Mouse (Mus musculus) Patski (cell line): ENCODE measurements around the gene Adh5. TPM values are rescaled to one million over a fixed set of nuclear protein-coding genes. Genes with fewer than 3 reads are reported as not detected.

Experiments used
- ATAC-seq: fragments of 100-300 bp; one replicate; pipeline ENCODE4 v1.8.0; 2021
- CTCF ChIA-PET: fragments of 350-600 bp; sonication (Branson Sonifier 250); formaldehyde crosslinking; loops from one replicate; lab custom pipeline; 2022; ENCODE audit warnings: inconsistent platforms; lab: Charles Lee
- POLR2A ChIA-PET: fragments of 350-600 bp; sonication (Branson Sonifier 250); formaldehyde crosslinking; loops from one replicate; lab custom pipeline; 2022; ENCODE audit warnings: antibody characterized with exemption, inconsistent platforms; lab: Charles Lee
- DNase-seq: peaks from one replicate; pipeline ENCODE4 v3.0.0-alpha.2; 2011; ENCODE audit warnings: low read depth, low spot score
- H3K27me3 ChIP-seq: fragments of 371-371 bp; one replicate; pipeline ENCODE4 v1.5.1; 2021
- CTCF ChIP-seq: fragments of 100-300 bp; IDR thresholded peaks from one replicate; pipeline ENCODE4 v1.5.1; 2021
- in situ Hi-C: fragments of 300-500 bp; cut with MboI; formaldehyde crosslinking; loops from 3 replicates; pipeline ENCODE4 v1.11.1; 2018; ENCODE audit warnings: low pct_unique_long_range_greater_than_20kb, mixed read lengths
- polyA plus RNA-seq: library from polyadenylated mRNA; unstranded; gene quantifications from one replicate; pipeline ENCODE4 v1.2.3, GENCODE M21; 2021

Adh5 gene
- 292 TPM for polyA plus RNA-seq

DNA sequence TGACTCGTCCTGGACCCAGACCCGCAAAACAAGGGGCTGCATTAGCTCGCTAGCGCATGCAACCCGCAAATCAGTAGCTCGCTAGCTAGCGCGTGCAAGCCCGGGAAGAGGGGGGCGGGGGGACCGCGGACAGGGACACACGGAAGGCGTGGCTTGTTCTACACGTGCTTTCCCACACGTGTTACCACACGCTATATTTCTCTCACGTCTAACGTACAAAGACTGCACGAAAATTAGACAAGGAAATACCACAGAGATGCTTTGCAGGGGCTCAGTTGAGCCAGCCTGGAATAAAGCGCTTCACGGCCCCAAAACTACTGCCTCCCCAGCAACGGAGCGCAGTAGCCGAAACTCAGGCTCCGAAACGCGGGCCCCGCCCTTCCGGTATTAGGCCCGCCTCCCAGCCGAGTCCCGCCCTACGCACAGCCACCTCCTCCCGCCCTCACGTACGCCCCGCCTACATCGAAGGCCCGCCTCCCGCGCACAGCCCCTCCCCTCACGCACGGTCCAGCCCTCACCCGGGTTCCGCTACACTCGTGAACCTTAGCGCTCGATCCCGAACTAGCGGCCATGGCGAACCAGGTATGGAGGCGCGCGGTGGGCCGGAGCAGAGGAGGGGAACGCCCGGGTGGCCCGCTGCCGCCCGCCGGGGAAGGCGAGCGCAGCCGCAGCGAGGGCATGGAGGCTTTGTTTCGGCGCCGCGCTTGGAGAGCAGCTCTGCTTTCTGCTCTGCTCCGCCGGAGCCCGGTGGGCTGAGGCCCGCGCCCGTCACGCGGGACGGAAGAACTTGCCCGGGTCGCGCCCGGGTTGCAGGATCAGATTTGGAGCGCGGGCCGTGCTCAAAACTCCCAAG is at the start of gene Adh5:
Gene Adh5 (plus strand): TSS at position 482 of the 853 bp plus-strand sequence.
- no peaks in the 10 kb centered on the region for H3K27me3 ChIP-seq
- DNase-seq (peak; percentile 71), ATAC-seq (peak; percentile 88)
- no peak for TF ChIP-seq CTCF
- CTCF ChIA-PET: interaction anchor here (1.2 to 1.9 kb wide), 3 partner anchors 201 to 253 kb away, joined by 4 to 5 read pairs (median 5); no protein-coding TSS in a partner anchor
- POLR2A ChIA-PET: no interaction called here
- in situ Hi-C loops: loop anchor here (10.0 to 25.0 kb wide), 2 partner anchors 456 to 568 kb away; partner anchors contain the start of gene Dapp1

DNA sequence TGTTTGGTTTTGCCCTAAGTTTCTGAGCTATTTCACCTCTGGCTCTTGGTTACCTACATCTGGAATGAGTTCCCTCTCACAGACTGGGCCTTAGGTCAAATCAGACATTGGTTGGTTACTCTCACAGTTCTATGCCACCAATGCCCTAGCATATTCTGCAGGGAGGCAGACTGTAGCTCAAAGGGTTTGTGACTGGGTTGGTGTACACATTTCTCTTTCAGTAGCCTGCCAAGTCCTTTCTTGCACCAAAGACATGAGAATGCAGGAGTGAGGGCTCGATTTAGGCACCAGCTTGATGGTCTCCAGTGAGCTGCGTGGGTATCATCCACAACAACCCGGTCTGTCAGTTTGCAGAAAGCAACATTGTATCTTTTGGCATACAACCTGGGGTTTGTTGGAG is 38.0 kb upstream of the Adh5 start:
- POLR2A ChIA-PET: no interaction called here
- in situ Hi-C loops: loop anchor here (5.0 to 10.0 kb wide), 2 partner anchors 183 to 210 kb away; partner anchors contain the start of gene 4930579F01Rik
- H3K27me3 ChIP-seq: no peaks in the 10 kb centered on the region
- TF ChIP-seq CTCF: no peak
- ATAC-seq (no peak), DNase-seq (no peak)
- CTCF ChIA-PET: interaction anchor here (0.9 to 7.1 kb wide), 16 partner anchors 10 to 207 kb away, joined by 3 to 88 read pairs (median 6); partner anchors contain the start of gene Adh7

DNA sequence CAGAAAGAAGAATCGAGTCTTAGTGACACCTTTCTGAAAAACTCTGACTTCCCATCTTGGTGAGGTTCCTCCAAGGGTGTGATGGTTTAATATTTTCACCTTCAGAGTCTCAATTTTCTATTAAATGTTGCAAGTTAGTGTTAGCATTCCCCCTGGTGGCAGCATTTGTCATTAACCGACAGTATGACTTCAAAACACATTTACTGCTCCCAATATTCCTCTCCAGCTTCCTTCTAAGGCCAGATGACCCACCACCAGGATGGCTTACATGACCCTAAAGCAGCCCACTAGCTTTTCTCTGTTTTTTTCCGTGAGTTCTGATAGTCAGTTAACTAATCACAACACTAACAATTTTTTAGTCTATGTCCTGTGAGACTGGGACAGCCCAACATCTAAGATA is 37.6 kb upstream of the Adh5 start:
- CTCF ChIA-PET: interaction anchor here (0.7 to 7.1 kb wide), 15 partner anchors 9 to 208 kb away, joined by 3 to 88 read pairs (median 6); partner anchors contain the start of gene Adh7
- no peak for DNase-seq
- TF ChIP-seq CTCF: peak; percentile 84
- H3K27me3 ChIP-seq: no peaks in the 10 kb centered on the region
- no peak for ATAC-seq
- POLR2A ChIA-PET: no interaction called here
- in situ Hi-C loops: loop anchor here (10.0 kb wide), 1 partner anchor 211 kb away; the partner anchor contains the start of gene 4930579F01Rik

DNA sequence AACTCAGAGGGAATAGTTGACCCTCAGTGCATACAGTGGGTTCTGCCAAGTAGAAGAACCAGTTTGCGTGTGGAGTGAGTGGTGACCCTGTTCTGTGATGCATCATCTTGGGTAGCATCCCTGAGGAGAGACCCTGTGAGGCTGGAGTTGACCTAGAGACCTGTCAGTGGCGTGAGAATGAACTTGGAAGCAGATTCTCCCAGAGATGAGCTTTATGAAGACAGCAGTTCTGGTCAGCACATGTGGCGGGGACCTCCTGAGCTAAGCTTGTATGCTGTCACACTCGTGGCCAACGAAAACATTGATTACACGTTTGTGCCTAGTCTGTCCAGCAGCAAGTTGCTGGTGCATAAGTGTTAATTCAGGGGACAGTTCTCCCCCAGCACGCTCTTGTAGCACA is 37.1 kb upstream of the Adh5 start:
- ATAC-seq (no peak), DNase-seq (no peak)
- CTCF ChIA-PET: interaction anchor here (0.7 to 7.1 kb wide), 14 partner anchors 9 to 208 kb away, joined by 3 to 88 read pairs (median 6); partner anchors contain the start of gene Adh7
- in situ Hi-C loops: loop anchor here (10.0 kb wide), 1 partner anchor 211 kb away; the partner anchor contains the start of gene 4930579F01Rik
- TF ChIP-seq CTCF: no peak
- H3K27me3 ChIP-seq: no peaks in the 10 kb centered on the region
- POLR2A ChIA-PET: no interaction called here

DNA sequence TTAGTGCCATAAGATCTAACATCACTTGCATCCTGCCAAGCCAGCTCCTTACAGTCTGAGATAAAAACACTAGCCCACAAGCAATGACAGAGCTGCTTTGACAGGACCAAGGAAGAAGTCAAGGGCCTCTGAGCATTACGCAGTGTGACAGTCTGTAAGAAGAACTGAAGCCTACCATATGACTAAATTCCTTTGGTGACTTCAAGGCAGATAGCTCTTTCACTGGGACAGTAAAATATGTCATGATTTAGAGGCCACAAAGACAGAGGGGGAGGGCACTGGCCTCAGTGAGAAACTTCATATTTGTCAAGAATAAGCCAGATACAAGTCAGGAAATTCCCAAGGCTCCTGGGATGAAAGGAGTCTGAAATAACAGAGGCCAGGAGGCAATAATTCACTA is 35.0 kb upstream of the Adh5 start:
- ChIA-PET CTCF (interaction anchor here (0.7 to 7.1 kb wide), 6 partner anchors 12 to 210 kb away, joined by 3 to 88 read pairs (median 8); no protein-coding TSS in a partner anchor), POLR2A (no interaction called here)
- in situ Hi-C loops: loop anchor here (10.0 kb wide), 1 partner anchor 213 kb away; the partner anchor contains the start of gene 4930579F01Rik
- TF ChIP-seq CTCF: no peak
- no peak for DNase-seq
- no peaks in the 10 kb centered on the region for H3K27me3 ChIP-seq
- no peak for ATAC-seq

DNA sequence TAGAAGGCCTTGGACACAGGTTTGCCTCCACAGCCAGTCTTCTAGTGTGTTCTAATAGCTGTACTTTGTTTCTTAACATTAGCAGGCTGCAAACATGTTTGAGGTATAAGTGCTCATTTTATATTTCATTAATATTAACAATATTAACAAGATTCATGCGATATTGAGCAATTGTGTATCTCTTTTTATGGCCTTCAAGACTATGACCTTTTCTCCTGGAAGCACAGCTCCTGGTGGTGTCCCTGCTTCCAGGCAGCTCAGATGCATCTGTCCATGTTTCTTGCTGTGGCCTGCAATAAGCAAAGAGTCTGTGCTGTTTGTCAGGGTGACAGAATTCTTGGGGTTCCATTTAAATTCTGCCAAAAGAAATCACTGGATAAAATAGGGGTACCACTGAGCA is 33.3 kb upstream of the Adh5 start:
- POLR2A ChIA-PET: no interaction called here
- no peaks in the 10 kb centered on the region for H3K27me3 ChIP-seq
- no peak for TF ChIP-seq CTCF
- DNase-seq: no peak
- in situ Hi-C loops: loop anchor here (10.0 kb wide), 1 partner anchor 215 kb away; the partner anchor contains the start of gene 4930579F01Rik
- ATAC-seq: no peak
- CTCF ChIA-PET: interaction anchor here (1.3 to 7.1 kb wide), 7 partner anchors 11 to 212 kb away, joined by 3 to 88 read pairs (median 7); no protein-coding TSS in a partner anchor

DNA sequence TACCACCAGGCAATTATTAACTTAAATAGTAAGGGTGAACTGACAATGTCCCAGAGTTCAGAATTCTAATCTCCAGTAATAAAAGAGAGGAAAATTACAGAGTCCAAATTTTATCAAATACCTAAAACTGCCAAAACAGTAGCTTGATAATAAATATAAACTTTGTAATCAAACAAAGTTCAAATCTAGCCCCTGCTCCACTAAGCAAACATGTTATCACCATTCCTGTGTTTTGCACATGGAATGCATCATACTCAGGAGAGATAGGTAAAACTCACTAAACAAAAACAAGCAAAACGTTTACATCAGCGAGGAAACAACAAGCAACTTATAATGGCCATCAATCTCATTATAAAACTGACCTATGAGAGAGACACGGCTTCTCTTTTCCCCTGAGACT is 32.7 kb upstream of the Adh5 start:
- in situ Hi-C loops: no loop called here

DNA sequence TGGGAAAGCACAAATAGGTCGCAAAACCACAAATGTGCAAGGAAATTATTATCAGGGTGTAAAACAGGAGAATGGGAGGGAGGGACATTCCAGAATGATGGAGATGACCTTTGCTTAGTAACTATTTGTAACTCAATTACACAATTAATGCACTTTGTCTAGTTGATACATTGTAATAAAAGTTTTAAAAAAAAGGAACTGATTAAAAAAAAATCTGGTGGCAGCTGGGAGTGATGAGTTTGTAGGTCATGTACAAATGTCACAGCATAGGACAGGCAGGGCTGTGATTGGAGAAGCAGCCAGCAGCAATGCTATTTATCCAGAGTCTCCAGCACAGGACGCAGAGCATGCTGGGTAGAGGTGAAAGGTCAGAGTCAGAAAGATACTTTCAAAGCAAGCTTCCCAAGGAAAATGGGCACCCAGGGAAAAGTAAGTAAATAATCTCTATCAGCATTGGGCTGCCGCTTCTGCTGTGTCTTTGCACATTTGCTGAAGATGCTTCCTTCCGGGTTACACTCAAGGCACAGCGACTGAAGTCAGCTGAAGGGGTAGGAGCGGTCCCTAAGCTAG is 27.7 kb upstream of the Adh5 start, which contains the start of gene Adh4:
Gene Adh4 (plus strand): TSS at position 346 of the 570 bp plus-strand sequence.
- no peak for TF ChIP-seq CTCF
- no peak for DNase-seq

More for the DNA sequence above, 32.7 kb upstream of the Adh5 start:
- ChIA-PET CTCF (interaction anchor here (1.5 to 7.1 kb wide), 4 partner anchors 10 to 213 kb away, joined by 3 to 88 read pairs (median 8); no protein-coding TSS in a partner anchor), POLR2A (no interaction called here)
- ATAC-seq: no peak
- no peak for DNase-seq
- no peak for TF ChIP-seq CTCF
- no peaks in the 10 kb centered on the region for H3K27me3 ChIP-seq

DNA sequence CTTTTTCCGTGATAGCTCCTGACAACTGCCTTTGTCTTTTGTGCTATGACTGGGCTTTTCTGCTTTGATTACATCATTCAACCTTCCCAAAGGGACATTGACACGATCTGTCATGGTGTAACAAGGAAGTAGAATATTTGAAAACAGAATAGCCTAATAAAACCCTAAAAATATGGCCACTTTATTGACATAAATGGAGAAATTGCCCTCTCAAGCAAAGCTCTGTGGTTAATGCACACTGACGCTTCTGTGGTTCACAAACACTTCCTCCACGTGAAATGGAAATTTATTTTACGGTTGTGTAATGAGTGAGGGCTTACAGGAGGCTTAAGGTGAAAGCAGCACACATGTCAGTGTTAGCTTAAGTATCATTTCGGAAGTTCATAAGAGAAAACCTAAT is 23.5 kb upstream of the Adh5 start:
- POLR2A ChIA-PET: no interaction called here
- CTCF ChIA-PET: interaction anchor here (1.4 to 2.3 kb wide), 4 partner anchors 10 to 221 kb away, joined by 3 to 10 read pairs (median 5); no protein-coding TSS in a partner anchor
- in situ Hi-C loops: no loop called here
- no peak for DNase-seq
- peaks cover 3% of the 10 kb centered on the region for H3K27me3 ChIP-seq
- no peak for TF ChIP-seq CTCF
- ATAC-seq: no peak

More for the DNA sequence above, 27.7 kb upstream of the Adh5 start, which contains the start of gene Adh4:
- POLR2A ChIA-PET: no interaction called here
- in situ Hi-C loops: no loop called here
- no peaks in the 10 kb centered on the region for H3K27me3 ChIP-seq
- ATAC-seq: no peak
- CTCF ChIA-PET: interaction anchor here (0.7 to 3.2 kb wide), 3 partner anchors 13 to 219 kb away, joined by 3 to 6 read pairs (median 3); no protein-coding TSS in a partner anchor

DNA sequence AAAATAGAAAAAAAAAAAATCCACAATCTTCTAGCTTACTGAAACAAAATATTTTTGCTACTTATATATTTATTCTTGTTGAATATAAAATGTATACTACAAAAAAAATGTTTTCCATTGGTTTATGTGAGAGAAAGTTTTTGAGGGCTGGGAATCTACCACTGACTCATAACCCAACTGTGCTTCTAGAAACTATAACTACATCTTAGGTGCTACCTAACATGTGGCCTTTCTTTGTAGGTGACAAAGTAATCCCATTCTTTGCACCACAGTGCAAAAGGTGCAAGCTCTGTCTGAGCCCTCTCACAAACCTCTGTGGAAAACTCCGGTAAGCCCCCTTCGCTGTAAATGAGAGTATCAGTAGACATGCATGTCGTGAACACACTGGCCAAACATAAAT is 22.5 kb upstream of the Adh5 start:
- ATAC-seq (no peak), DNase-seq (no peak)
- in situ Hi-C loops: no loop called here
- ChIA-PET POLR2A (interaction anchor here (0.6 kb wide), 2 partner anchors 151 to 231 kb away, joined by 3 to 4 read pairs; no protein-coding TSS in a partner anchor), CTCF (interaction anchor here (0.8 to 2.3 kb wide), 5 partner anchors 11 to 222 kb away, joined by 3 to 10 read pairs (median 5); no protein-coding TSS in a partner anchor)
- no peak for TF ChIP-seq CTCF
- H3K27me3 ChIP-seq: peaks cover 3% of the 10 kb centered on the region
